Mouse (Mus musculus) left cerebral cortex, adult 11 months (tissue): ENCODE results near the gene Trpc4ap.

Source experiments
- DNase-seq: peaks from one replicate; pipeline ENCODE4 v3.0.0; 2022; ENCODE audit warnings: low spot score

The Trpc4ap gene

GRCm38 (mm10) chr2:155693136-155693535, 952 bp upstream of the Trpc4ap start:
- no peak for DNase-seq

DNA sequence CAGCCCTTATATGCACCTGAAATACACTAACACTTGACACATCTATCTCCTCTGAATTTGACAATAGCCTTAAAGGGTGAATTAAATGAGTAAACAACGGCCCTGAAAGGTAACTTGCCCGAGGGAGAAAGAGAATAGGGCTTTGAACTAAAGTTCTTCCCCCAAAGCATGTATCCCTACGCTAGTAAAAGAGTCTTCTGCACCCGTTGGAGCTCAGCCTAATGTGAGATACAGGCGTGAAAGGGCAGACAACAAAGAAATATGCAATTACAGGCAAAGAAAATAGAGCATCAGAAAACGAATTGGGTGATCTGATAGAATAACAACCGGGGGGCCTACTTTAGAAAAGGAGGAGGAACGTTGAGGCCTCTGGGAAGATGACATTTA, 855 bp downstream of the Trpc4ap start:
- no peak for DNase-seq

- DNase-seq, result no peak
Measured at GRCm38 (mm10) chr2:155689211-155689610, 3.0 kb downstream of the Trpc4ap start.

DNA sequence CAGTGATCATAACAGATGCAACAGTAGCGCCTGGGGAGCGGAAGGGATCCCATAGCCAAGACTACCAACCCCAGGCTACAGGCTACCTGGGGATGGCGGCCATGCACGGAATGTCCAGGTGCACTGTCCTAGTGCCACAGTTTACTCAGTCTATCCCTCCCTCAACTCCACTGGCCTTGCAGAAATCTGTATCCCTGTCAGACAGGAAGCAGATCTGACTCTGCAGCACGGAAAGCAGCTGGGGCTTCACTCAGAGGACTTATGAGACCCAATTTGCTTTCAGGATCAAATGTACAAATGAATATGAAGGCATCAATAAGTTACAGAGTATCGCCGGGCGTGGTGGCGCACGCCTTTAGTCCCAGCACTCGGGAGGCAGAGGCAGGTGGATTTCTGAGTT, 4.4 kb downstream of the Trpc4ap start:
- no peak for DNase-seq

- no peak for DNase-seq
Measured at GRCm38 (mm10) chr2:155686572-155686971, 5.6 kb downstream of the Trpc4ap start.

GRCm38 (mm10) chr2:155683821-155684220, 8.4 kb downstream of the Trpc4ap start:
- no peak for DNase-seq

- no peak for DNase-seq
Measured at GRCm38 (mm10) chr2:155683137-155683536, 9.0 kb downstream of the Trpc4ap start.

DNA sequence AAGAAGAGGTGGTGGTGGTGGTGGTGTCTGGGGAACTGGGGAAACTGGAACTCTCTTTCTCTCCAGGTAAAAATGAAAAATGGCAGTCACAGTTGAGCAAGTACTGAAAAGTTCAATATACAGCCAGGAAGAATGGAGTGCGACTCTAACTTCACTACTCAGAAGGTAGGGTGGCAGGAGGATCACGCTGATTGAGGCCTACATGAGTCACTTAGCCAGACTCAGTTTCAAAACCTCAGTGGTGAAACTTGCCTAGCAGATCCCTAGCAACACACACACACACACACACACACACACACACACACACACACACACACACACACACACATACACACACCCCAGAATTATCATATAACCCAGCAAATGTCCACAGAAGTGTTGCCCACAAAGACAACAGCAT, 10.3 kb downstream of the Trpc4ap start:
- no peak for DNase-seq

DNA sequence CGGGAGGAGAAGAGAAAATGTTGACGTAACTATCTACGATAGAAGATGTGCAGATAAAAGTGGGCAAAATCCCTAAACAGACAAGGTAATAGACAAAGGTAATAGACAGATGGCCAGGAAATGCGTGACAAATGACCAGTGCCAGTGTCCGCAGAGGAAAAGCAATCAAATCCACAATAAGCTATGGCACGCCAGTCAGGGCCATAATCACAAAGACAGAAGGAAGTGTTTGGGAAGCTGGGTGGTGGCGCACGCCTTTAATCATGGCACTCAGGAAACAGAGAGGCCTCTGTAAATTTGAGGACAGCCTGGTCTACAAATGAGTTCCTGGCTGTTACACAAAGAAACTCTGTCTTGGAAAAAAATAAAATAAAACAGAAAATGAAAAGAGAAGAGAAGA, 11.0 kb downstream of the Trpc4ap start:
- DNase-seq, result no peak

DNA sequence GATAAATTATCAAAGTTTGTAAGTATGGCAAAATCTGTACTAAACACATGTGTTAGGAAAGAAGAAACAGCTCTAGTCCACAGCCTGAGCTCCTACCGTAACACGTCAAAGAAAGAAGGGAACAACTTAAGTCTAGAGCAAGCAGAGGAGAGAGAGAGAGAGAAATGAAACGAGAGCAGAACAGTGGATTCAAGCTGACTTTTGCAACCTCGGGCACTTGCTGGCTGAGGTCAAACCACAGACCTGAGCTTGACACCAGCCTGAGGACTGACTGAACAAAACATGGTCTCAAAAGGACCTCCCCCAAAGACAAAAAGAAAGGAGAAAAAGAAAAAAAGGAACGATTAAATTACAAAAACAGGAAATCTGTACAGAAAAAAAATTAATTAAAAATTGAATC, 11.6 kb downstream of the Trpc4ap start:
- DNase-seq, result no peak

GRCm38 (mm10) chr2:155679586-155680110, 12.5 kb downstream of the Trpc4ap start:
- no peak for DNase-seq

- DNase-seq, result no peak
Measured at GRCm38 (mm10) chr2:155675118-155675517, 17.1 kb downstream of the Trpc4ap start.

GRCm38 (mm10) chr2:155673546-155673945, 18.6 kb downstream of the Trpc4ap start:
- DNase-seq, result no peak

DNA sequence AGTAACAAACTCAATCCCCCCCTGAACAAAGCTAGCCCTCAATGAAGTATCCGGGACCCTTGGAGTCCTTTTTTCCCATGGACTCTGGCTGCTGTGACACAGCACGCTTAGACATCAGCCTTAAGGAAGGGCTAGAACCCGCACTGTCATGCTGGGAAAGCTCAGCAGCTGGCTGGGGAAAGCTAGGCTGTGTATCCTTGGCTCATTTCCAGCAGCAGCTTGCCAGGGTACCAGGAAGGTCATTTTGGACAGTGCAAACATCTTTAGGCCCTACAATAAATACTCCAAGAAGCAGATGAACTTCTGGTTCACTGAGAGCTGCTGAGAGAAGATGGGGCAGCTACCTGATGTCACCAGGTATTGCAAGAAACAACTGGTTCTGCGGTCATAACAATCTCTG, 20.9 kb downstream of the Trpc4ap start:
- no peak for DNase-seq

GRCm38 (mm10) chr2:155668461-155668860, 23.7 kb downstream of the Trpc4ap start:
- DNase-seq, result no peak

- DNase-seq, result no peak
Measured at GRCm38 (mm10) chr2:155667881-155668280, 24.3 kb downstream of the Trpc4ap start.

DNA sequence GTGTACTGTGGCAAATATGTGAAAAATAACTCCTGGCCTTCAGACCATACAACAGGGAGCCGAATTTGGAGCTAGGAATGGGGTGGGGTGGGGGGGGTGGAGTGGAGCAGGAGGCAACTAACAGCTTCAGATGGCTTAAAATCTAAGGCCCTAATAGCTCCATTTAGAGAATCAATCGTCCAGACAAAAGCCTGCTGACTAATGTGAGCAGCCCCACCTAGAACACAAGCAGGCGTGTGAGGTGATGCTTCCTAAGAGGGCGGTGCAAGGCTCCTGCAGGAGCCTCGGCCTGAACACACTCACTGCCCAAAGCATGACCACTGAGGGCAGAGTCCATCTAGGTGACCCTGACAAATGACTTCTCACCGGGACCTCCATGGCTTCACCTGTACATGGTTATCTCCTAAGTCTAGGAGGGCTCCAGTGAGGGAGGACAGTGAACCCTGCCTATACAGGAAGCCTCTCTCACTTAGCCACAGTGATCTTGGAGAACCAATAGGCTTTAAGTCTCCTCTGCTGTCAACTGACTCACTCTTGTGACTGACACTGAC, 28.2 kb downstream of the Trpc4ap start:
- DNase-seq, result no peak

- peak; percentile 54 for DNase-seq
Measured at GRCm38 (mm10) chr2:155663097-155663496, 29.1 kb downstream of the Trpc4ap start.

DNA sequence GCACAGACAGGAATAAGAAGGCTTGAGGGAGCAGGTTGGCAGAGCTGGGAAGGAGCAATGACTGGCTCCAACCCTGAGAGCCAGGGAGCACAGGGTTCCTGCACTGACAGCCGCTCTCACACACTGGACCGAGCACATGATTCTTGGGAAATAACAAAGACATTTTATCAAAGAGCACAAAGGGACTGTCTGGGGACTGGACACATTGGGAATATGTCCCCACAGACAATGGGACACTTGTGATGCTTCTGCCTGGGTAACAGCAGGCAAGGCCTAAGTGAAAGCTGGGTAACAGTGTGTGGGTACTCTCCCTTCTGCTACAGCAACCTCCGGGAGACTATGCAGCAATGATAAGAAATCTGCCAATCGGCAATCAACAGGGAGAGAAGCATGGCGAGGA, 29.8 kb downstream of the Trpc4ap start:
- peak; percentile 42 for DNase-seq

- no peak for DNase-seq
Measured at GRCm38 (mm10) chr2:155655759-155656372, 36.3 kb downstream of the Trpc4ap start.

- no peak for DNase-seq
Measured at GRCm38 (mm10) chr2:155652618-155653017, 39.6 kb downstream of the Trpc4ap start.

DNA sequence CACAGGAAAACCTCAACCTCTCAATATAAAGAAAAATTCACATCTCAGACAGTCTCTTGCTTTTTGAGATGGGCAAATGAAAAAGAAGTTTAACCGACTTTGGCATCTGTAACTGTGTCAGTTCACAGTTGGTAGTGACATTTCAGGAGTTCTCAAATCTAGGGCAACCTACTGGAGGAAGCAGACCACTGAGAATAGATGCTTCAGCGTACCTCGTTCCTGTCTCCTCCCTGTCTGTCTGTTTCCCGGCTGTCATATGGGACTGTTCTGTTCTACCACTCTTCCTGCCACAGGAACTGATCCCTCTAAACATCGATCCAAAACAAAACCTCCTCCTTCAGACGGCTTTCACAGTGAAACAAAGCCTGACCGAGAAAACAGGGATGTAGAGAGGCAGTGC, 46.4 kb downstream of the Trpc4ap start:
- DNase-seq, result no peak

DNA sequence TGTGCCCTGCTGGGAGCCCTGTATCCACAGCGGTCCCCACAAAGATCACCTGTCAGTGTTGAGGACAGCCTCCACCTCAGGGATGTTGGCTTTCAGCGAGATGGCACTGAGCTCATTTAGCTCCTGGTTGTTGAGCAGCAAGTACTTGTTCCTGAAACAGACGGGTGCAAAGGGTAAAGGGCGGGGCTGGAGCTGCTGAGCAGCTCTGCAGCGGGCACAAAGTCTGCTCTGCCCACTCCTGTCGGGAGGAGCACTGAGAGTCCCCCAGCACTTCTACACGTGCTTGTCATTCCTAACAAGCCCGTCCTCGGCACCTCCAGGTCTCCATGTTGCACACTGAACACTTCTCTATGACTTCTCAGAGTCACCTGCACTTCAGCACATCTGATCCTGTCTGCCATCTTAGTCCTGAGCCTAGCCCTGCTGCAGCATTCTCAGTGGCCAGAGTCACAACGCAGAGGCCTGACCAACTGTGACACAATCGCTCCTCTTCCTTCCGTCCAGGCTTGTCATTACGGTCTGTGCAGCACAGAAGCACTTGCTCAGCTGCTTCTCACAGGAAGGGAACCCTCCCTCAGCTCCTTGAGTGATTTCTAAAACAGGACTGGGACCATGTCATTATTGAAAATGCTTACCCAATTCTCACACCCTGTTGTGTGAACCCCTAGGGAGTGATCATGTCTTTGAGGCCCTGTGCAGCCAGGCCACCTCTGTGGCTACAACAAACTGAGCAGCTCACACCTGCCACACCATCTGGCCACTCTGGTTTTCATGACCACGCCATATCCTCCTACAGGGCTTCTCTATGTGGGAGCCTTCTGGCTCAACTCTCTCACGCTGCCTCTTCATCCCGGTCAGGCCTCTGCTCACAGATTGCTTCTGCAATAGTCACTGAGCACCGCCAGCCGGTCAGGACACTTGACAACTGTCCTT, 50.4 kb downstream of the Trpc4ap start:
- no peak for DNase-seq
